ENCODE assay signal across 8 mouse cellular contexts in the genomic region with DNA sequence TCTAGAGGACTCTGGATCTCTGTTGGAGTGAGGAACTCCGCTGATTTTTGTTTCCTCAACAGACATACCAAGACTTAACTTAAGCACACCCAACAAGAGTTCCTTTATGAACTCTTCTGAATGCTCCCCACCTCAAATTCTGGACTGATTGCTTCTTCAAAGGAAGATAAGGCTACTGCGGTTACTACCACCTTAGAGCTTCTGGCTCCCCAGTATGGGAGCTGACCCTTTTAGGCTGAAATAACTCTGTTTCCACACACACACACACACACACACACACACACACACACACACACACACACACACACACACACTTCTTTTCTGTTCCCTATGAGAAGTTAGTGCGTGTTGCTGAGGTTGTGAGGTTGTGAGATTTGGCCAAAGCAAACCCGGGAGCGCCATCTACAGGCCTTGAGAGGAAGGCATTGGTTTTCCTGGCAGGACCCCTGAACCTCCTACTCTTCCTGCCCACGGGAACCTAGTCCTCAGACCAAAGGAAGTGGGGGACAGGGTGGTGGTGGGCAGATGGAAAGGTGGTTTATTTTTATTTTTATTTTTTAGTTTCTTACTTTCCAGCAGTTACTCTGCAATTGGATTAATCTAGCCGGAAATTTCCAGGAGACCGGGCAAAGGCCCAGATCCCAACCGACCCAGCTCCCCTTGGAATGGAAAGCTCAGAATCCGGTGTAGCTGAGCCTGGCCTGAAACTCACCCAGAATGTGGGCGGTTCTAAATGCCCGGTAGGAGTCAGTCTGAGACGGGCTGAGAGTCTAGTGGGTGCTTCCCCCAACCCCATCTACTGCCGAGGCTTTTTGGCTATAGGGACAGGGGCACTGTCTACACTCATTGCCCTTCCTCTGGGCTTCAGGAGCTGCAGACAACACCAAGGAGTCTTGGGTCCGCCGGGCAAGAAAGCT. TPM values are rescaled to one million over a fixed set of nuclear protein-coding genes. Genes with fewer than 3 reads are reported as not detected.
DNase-seq lines count a peak whose midpoint lies in the region; ATAC-seq lines count a peak whose summit lies in the region.

No protein-coding gene starts in this region.

- peak overlapping the region; percentile 55 for H3K4me2 ChIP-seq in hindbrain, embryonic 14.5 days (replicated peaks)
- no peak overlapping the region for H3K4me2 ChIP-seq in limb, embryonic 15.5 days

- no peaks in the 10 kb centered on the region for H3K9me3 ChIP-seq in hindbrain, embryonic 14.5 days (ENCODE audit: control insufficient read depth, low read length)
- H3K9me3 ChIP-seq in limb, embryonic 15.5 days, result no peaks in the 10 kb centered on the region

- 1% methylated on average over 16 of the region's 16 CpGs for WGBS in hindbrain, embryonic 14.5 days
- 1% methylated on average over 16 of the region's 16 CpGs for whole genome bisulfite sequencing in limb, embryonic 15.5 days

- peak overlapping the region; percentile 89 for H3K27ac ChIP-seq in hindbrain, embryonic 14.5 days
- no peak overlapping the region for H3K27ac ChIP-seq in limb, embryonic 15.5 days

- intact Hi-C loops in left cerebral cortex, postnatal 25 days (cut with DNase I), result loop anchor here (1.0 to 10.0 kb wide), 5 partner anchors 83 to 393 kb away; partner anchors contain the start of gene Kazald1
- intact Hi-C loops in left cerebral cortex, postnatal 36 days (cut with DNase I), result loop anchor here (2.0 to 10.0 kb wide), 4 partner anchors 130 to 1147 kb away; no protein-coding TSS in a partner anchor

- DNase-seq in left cerebral cortex, postnatal 25 days (ENCODE audit: low spot score in 2 of 2), result peak; percentile 32 to 39
- DNase-seq in left cerebral cortex, postnatal 36 days (ENCODE audit: low spot score in 2 of 2), result no peak
- peak; percentile 85 for DNase-seq in R1 (ENCODE audit: low read depth, low spot score)
- peak; percentile 75 for DNase-seq in embryo, embryonic 9.5 days (ENCODE audit: extremely low spot score)
- DNase-seq in hindbrain, embryonic 14.5 days (ENCODE audit: low spot score), result peak; percentile 81
- DNase-seq in skeletal muscle tissue, adult 2 months (ENCODE audit: low read depth, low spot score), result peak; percentile 19
- no peak for DNase-seq in urinary bladder, postnatal 4 days (ENCODE audit: low spot score in 2 of 2)

- peaks cover 82% of the 10 kb centered on the region for H3K27me3 ChIP-seq in hindbrain, embryonic 14.5 days (ENCODE audit: control insufficient read depth, insufficient read depth, low read length)
- H3K27me3 ChIP-seq in limb, embryonic 15.5 days, result peaks cover 96% of the 10 kb centered on the region

- ATAC-seq in hindbrain, embryonic 14.5 days (ENCODE audit: low FRiP score), result no peak
- no peak for ATAC-seq in limb, embryonic 15.5 days (ENCODE audit: insufficient number of reproducible peaks, low FRiP score, low TSS enrichment, low read depth)

- peaks cover 13% of the 10 kb centered on the region; the same call in 1 of the 2 replicates for H3K4me1 ChIP-seq in hindbrain, embryonic 14.5 days (replicated peaks; ENCODE audit: control insufficient read depth, insufficient read depth, low read length)
- peaks cover 48% of the 10 kb centered on the region for H3K4me1 ChIP-seq in limb, embryonic 15.5 days

- peak overlapping the region; percentile 47; the same call in 1 of the 2 replicates for H3K4me3 ChIP-seq in hindbrain, embryonic 14.5 days (replicated peaks; ENCODE audit: low read length)
- peak overlapping the region; percentile 36; the same call in 1 of the 2 replicates for H3K4me3 ChIP-seq in limb, embryonic 15.5 days

- no peaks in the 10 kb centered on the region for H3K36me3 ChIP-seq in hindbrain, embryonic 14.5 days (replicated peaks; ENCODE audit: control insufficient read depth, insufficient read depth)
- no peaks in the 10 kb centered on the region for H3K36me3 ChIP-seq in limb, embryonic 15.5 days

- H3K9ac ChIP-seq in hindbrain, embryonic 14.5 days, result peak overlapping the region; percentile 71
- H3K9ac ChIP-seq in limb, embryonic 15.5 days, result no peak overlapping the region

RNA-seq across cellular contexts. Expression of gene Pax2, which starts 1.1 kb away (rescaled TPM):
- under 1 TPM; 0.11 to 0.16 TPM for total RNA-seq in left cerebral cortex, postnatal 25 days (2021)
- total RNA-seq in left cerebral cortex, postnatal 36 days (2021), result under 1 TPM; 0.16 to 0.32 TPM
- 18.7 and 22.1 TPM in 2 replicates for polyA plus RNA-seq in hindbrain, embryonic 14.5 days (2014; fragmentation: Nextera tagmentation; extraction: Ambion mirVana)
- not detected in 2 replicates for polyA plus RNA-seq in limb, embryonic 15.5 days (2015; fragmentation: Nextera tagmentation; extraction: Ambion mirVana)

Comparison
In these comparisons a context has a peak if more than half of its experiments do, and no peak if none do; other contexts are left out.
1. DNase-seq: peak in left cerebral cortex, postnatal 25 days (2 of 2), R1 (single experiment), embryo, embryonic 9.5 days (single experiment), hindbrain, embryonic 14.5 days (single experiment) and skeletal muscle tissue, adult 2 months (single experiment); none in left cerebral cortex, postnatal 36 days (0 of 2) and urinary bladder, postnatal 4 days (0 of 2).